Mouse (Mus musculus) Patski (cell line): ENCODE measurements around the gene Gm4131. TPM values are rescaled to one million over a fixed set of nuclear protein-coding genes. Genes with fewer than 3 reads are reported as not detected.

Source experiments
- ATAC-seq: fragments of 100-300 bp; one replicate; pipeline ENCODE4 v1.8.0; 2021
- CTCF ChIA-PET: fragments of 350-600 bp; sonication (Branson Sonifier 250); formaldehyde crosslinking; loops from one replicate; lab custom pipeline; 2022; ENCODE audit warnings: inconsistent platforms; lab: Charles Lee
- POLR2A ChIA-PET: fragments of 350-600 bp; sonication (Branson Sonifier 250); formaldehyde crosslinking; loops from one replicate; lab custom pipeline; 2022; ENCODE audit warnings: antibody characterized with exemption, inconsistent platforms; lab: Charles Lee
- DNase-seq: peaks from one replicate; pipeline ENCODE4 v3.0.0-alpha.2; 2011; ENCODE audit warnings: low read depth, low spot score
- H3K27me3 ChIP-seq: fragments of 371-371 bp; one replicate; pipeline ENCODE4 v1.5.1; 2021
- CTCF ChIP-seq: fragments of 100-300 bp; IDR thresholded peaks from one replicate; pipeline ENCODE4 v1.5.1; 2021
- in situ Hi-C: fragments of 300-500 bp; cut with MboI; formaldehyde crosslinking; loops from 3 replicates; pipeline ENCODE4 v1.11.1; 2018; ENCODE audit warnings: low pct_unique_long_range_greater_than_20kb, mixed read lengths
- polyA plus RNA-seq: library from polyadenylated mRNA; unstranded; gene quantifications from one replicate; pipeline ENCODE4 v1.2.3, GENCODE M21; 2021

The Gm4131 gene
- polyA plus RNA-seq, 1 experiment from 2014 or later: not detected

GRCm38 (mm10) chr14:62416742-62417134 lies 150.0 kb downstream of the Gm4131 start:
- DNase-seq (no peak), ATAC-seq (peak; percentile 51)
- TF ChIP-seq CTCF: no peak
- in situ Hi-C loops: no loop called here
- POLR2A ChIA-PET: interaction anchor here (0.8 kb wide), 1 partner anchor 361 kb away, joined by 4 read pairs; no protein-coding TSS in a partner anchor
- peaks cover 3% of the 10 kb centered on the region for H3K27me3 ChIP-seq
- CTCF ChIA-PET: interaction anchor here (1.2 kb wide), 1 partner anchor 9 kb away, joined by 6 read pairs; no protein-coding TSS in a partner anchor

GRCm38 (mm10) chr14:62416007-62416741 lies 150.5 kb downstream of the Gm4131 start:
- ChIA-PET CTCF (interaction anchor here (1.2 kb wide), 1 partner anchor 9 kb away, joined by 6 read pairs; no protein-coding TSS in a partner anchor), POLR2A (interaction anchor here (0.8 kb wide), 1 partner anchor 361 kb away, joined by 4 read pairs; no protein-coding TSS in a partner anchor)
- DNase-seq: no peak
- no peak for ATAC-seq
- in situ Hi-C loops: no loop called here
- peaks cover 8% of the 10 kb centered on the region for H3K27me3 ChIP-seq
- TF ChIP-seq CTCF: no peak

Other genes starting within 250 kb of the Gm4131 start
- 0.30 TPM for gene Gucy1b2, start 110.6 kb downstream of the Gm4131 start, polyA plus RNA-seq
- gene Fam124a, start 11.2 kb downstream of the Gm4131 start, polyA plus RNA-seq: 1.1 TPM
- gene Serpine3, start 96.7 kb upstream of the Gm4131 start, polyA plus RNA-seq: not detected
- gene Ints6, start 194.2 kb upstream of the Gm4131 start, polyA plus RNA-seq: 25.6 TPM